Mouse (Mus musculus) heart, postnatal 0 days (tissue): Measurements from ENCODE around the gene C1galt1.

Source experiments
- CTCF ChIP-seq: IDR thresholded peaks from 2 replicates; pipeline ENCODE4 v1.5.1; 2016; ENCODE audit warnings: antibody characterized with exemption, control low read depth, low read depth
- EP300 ChIP-seq: IDR thresholded peaks from 2 replicates; pipeline ENCODE4 v1.6.1; 2016; ENCODE audit warnings: antibody characterized with exemption, low read depth

DNA sequence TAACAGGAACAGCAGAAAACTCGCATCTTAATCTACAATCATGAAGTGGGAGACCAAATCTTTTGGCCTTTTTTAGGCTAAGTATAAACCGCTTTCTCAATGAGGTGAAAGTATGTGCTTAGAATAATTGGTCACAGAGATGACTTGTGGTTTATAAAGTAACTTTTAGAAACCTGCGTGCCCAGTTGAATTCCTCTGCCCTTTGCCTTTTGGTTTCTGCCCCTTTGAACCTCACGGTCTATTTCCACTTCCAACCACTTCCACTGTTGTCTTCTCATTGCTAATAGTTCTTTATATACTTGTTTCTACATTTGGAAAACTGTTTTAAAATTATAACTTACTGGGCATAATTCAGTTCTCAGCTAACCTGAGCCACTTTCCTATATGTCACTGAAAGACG, 32.2 kb downstream of the C1galt1 start:
- TF ChIP-seq EP300 (no peak), CTCF (no peak)
